Mouse (Mus musculus): ENCODE measurements around the gene 2300002M23Rik.

DNA sequence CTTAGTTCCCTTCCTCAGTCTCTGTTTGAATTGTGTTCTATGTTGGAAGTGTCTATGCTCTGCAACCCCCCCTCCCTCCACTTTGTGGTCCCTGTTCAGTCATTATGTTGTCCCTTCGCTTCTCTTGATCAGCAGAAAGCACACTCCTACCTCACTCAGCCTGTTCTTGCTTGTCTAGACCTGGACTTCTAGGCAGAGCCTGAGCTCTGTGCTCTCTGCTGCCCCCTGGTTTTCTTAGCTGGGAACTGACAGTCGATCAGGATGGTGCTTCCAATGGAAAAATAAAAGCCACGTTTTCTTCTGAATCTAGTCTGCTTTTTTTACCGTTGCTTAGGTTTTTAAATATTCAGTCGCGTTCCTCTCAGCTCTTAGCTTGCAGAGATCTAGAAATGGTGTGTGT, 32.9 kb upstream of the 2300002M23Rik start:
- TF ChIP-seq CTCF (IDR thresholded peaks at IDR 0.05; ENCODE audit: insufficient read depth, low read depth, low read length) (no peak), POLR2A (IDR thresholded peaks at IDR 0.05; ENCODE audit: insufficient read depth, low read depth, low read length) (no peak)

Measured in olfactory bulb, adult 2 months (tissue).